Mouse (Mus musculus) forebrain, embryonic 10.5 days (tissue): ENCODE measurements around the gene Sipa1l2. TPM values are rescaled to one million over a fixed set of nuclear protein-coding genes. Genes with fewer than 3 reads are reported as not detected.
A peak's percentile ranks its signal among the peaks of the same experiment; 100 is the strongest.

Source experiments
- DNase-seq: peaks from one replicate; pipeline ENCODE4 v3.0.0-alpha.2; 2017; ENCODE audit warnings: low spot score; ENCODE audit errors: extremely low spot score
- H3K27ac ChIP-seq: fragments of 300-500 bp; sonication (generic); 2 replicates; pipeline ENCODE4 v1.5.1; 2016; ENCODE audit warnings: mild to moderate bottlenecking
- H3K27me3 ChIP-seq: fragments of 300-500 bp; sonication (generic); 2 replicates; pipeline ENCODE4 v1.6.1; 2016; ENCODE audit warnings: mild to moderate bottlenecking; ENCODE audit not compliant: poor library complexity, severe bottlenecking
- H3K36me3 ChIP-seq: fragments of 300-500 bp; sonication (generic); replicated peaks from 2 replicates; pipeline ENCODE4 v1.6.1; 2016; ENCODE audit warnings: mild to moderate bottlenecking, moderate library complexity
- H3K4me1 ChIP-seq: fragments of 300-500 bp; sonication (generic); 2 replicates; pipeline ENCODE4 v1.6.1; 2016
- H3K4me3 ChIP-seq: fragments of 300-500 bp; sonication (generic); 2 replicates; pipeline ENCODE4 v1.5.1; 2016; ENCODE audit warnings: mild to moderate bottlenecking, moderate library complexity
- H3K9me3 ChIP-seq: fragments of 300-500 bp; sonication (generic); 2 replicates; pipeline ENCODE4 v1.6.1; 2016; ENCODE audit warnings: mild to moderate bottlenecking, moderate library complexity
- WGBS: fragments of 180-500 bp; shearing (Covaris S2); methylation state at CpG from one replicate; pipeline ENCODE4 v1.1.7; 2016; 5-methylcytosine and 5-hydroxymethylcytosine counted together
- polyA plus RNA-seq: library from polyadenylated mRNA; unstranded; fragments of >200 nt; fragmentation: Nextera tagmentation; extraction: Ambion mirVana; gene quantifications from 2 replicates; pipeline ENCODE4 v1.2.1, GENCODE M21; 2016

The Sipa1l2 gene
- polyA plus RNA-seq, 1 experiment from 2014 or later, result 15.4 TPM

DNA sequence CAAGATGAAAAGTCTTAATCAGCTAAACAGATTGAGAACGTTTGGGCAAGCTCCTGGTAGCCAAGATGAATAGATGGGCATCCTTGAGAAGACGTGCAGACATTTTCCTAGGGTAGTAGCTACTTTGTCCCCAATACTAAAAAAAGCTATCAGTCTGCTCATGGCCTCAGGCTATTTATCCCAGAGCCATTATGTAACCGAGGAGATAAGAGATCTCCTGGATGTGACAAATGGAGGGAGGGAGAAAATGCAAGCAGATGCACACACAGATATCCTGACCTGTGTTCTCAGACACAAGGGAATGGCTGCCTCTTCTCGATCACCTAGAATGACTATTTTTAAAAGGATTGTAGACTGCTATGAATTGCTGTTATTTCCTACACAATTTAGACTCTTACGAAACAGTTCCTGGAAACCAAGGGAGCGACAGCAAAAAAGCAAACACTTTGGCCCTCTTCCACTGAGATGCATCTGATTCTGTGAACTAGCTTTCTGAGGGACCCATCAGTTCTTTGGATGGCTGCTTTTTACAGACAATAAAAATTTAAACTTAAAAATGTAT, 76.3 kb downstream of the Sipa1l2 start:
- WGBS, result 58% methylated on average over 6 of the region's 6 CpGs
- peaks cover 58% of the 10 kb centered on the region for H3K4me1 ChIP-seq
- H3K36me3 ChIP-seq, result peaks cover 28% of the 10 kb centered on the region
- no peak overlapping the region for H3K27ac ChIP-seq
- no peaks in the 10 kb centered on the region for H3K9me3 ChIP-seq
- no peaks in the 10 kb centered on the region for H3K27me3 ChIP-seq
- no peak for DNase-seq
- no peak overlapping the region for H3K4me3 ChIP-seq

DNA sequence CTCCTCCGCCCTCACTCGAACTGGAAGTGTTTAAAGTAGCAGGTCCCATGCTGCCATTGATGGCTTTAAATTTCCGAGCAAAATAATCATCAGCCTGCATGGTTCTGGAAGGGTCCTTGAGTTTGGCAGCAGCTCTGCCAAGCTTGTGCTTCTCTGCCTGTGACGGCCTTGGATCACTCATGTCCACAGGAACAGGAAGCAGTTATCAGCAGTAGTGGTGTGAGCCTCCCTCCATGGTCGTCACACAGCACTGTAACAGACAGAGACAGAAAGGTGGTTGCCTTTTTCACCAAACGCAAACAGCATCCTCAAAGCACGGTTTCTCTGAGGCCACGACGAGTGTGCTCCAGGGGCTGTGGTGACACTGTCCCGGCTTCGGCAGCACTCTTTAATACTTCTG, 77.2 kb downstream of the Sipa1l2 start:
- Histone ChIP-seq H3K27me3 (no peaks in the 10 kb centered on the region), H3K9me3 (no peaks in the 10 kb centered on the region), H3K36me3 (peaks cover 37% of the 10 kb centered on the region), H3K27ac (peak overlapping the region; percentile 13; the same call in 1 of the 2 replicates), H3K4me1 (peaks cover 55% of the 10 kb centered on the region), H3K4me3 (no peak overlapping the region)
- WGBS, result 83% methylated on average over 11 of the region's 11 CpGs
- DNase-seq, result no peak

DNA sequence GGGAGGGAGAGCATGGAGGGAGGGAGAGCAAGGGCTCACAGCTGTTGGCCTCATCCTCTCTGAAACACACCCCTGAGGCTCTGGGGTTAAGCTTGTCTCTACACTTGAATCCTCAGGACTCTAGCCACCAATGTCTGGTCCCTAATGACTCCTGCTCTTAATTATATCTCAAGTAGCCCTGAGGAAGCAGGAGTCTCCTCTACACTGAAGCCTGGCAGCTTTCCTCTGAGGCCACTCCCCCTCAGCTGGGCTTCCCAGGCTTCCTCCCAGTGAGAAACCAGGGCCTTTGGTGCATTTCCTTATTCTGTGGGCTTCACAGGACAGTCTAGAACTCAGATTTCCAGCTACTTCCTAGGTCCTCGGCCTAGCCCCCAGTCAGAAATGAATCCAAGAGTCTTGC, 80.9 kb downstream of the Sipa1l2 start:
- H3K4me3 ChIP-seq, result no peak overlapping the region
- peaks cover 3% of the 10 kb centered on the region; the same call in 1 of the 2 replicates for H3K9me3 ChIP-seq
- DNase-seq, result no peak
- WGBS, result 65% methylated on average over 1 of the region's 1 CpGs
- H3K4me1 ChIP-seq, result peaks cover 55% of the 10 kb centered on the region
- peak overlapping the region; percentile 58 for H3K27ac ChIP-seq
- peaks cover 55% of the 10 kb centered on the region for H3K36me3 ChIP-seq
- H3K27me3 ChIP-seq, result no peaks in the 10 kb centered on the region

DNA sequence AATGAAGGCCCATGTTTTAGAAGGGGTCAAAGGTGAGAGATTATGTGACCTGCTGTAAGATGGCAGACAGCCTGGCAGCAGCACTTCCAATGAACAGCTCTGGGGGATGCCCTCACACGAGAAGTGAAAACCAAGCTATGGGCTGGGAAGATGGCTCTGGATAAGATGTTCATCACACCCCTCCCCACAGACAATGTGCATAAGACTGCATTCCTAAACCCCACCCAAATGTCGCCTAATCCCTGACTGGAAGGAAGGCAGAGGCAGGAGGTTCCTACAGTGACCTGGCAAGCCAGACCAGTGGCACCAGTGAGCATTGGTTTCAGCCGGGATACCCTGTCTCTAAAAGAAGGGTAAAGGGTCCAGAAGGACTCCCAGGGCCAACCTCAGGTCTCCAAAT, 83.9 kb downstream of the Sipa1l2 start:
- 88% methylated on average over 3 of the region's 3 CpGs for WGBS
- Histone ChIP-seq H3K27ac (peak overlapping the region; percentile 76), H3K9me3 (peaks cover 6% of the 10 kb centered on the region; the same call in 1 of the 2 replicates), H3K36me3 (peaks cover 54% of the 10 kb centered on the region), H3K4me1 (peaks cover 59% of the 10 kb centered on the region), H3K4me3 (no peak overlapping the region), H3K27me3 (peaks cover 23% of the 10 kb centered on the region)
- DNase-seq, result no peak

DNA sequence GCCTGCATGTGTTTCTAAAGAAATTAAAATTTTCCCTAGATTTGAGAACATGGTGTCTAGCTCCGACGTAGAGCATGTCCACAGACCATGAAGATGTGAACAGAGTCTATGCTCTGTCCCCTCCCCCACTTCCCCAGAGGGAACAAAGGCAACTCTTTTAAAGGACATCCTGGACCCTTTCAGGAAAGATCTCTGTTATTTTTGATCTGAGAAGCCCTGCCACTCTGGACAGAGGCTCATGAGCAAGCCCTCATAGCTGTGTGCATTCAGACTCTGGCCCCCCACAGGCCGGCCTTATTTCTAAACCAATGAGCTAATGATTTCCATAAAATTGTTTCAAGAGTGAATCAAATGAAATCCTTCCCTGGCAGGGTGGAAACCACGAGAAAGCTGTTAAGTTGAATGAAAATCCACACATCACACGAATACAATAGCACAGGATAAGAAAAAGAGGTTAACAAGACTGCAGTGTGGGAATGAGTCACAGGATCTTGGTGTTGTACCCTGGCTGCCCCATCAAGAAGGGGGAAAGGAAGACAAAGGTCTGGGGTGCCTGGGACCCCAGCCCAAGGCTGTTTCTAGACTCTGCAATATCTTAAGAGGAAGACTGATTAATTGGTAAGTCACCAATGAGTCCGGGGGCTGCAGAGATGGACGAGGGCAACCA, 84.9 kb downstream of the Sipa1l2 start:
- peaks cover 57% of the 10 kb centered on the region for H3K4me1 ChIP-seq
- H3K27ac ChIP-seq, result peak overlapping the region; percentile 76
- peak; percentile 42 for DNase-seq
- H3K27me3 ChIP-seq, result peaks cover 28% of the 10 kb centered on the region
- H3K9me3 ChIP-seq, result peaks cover 10% of the 10 kb centered on the region; the same call in 1 of the 2 replicates
- peaks cover 55% of the 10 kb centered on the region for H3K36me3 ChIP-seq
- 34% methylated on average over 7 of the region's 7 CpGs for WGBS
- H3K4me3 ChIP-seq, result no peak overlapping the region

DNA sequence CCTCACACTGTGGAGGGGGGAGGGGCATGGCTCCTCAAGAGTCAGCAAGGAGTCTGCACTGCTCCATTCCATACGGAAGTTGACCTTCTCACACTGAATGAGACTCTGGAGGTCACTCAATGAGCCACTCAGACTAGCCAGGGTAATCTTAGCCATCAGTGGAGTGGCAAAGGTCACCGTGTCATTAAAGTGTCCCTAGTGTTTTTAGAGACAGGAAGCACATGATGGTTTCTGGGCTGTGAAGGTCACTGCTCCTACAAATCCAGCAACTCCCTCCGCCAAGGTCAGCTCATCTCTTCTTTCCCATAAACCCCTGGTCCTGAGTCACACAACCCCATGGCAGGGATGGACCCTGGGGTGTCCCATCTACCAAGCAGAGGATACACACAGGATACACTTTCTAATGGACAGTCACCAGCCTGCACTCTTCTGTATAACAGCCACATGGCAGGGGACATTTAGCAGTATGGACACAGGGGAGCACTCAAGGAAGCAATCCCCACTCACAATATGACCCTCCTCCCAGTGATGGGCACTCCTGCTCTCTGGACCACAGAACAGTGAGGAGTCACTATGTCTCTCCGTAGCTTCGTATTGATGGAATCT, 87.0 kb downstream of the Sipa1l2 start:
- DNase-seq, result no peak
- Histone ChIP-seq H3K36me3 (peaks cover 68% of the 10 kb centered on the region), H3K9me3 (peaks cover 10% of the 10 kb centered on the region; the same call in 1 of the 2 replicates), H3K4me3 (no peak overlapping the region), H3K4me1 (peaks cover 53% of the 10 kb centered on the region), H3K27ac (0 out of 2 replicates have a peak overlapping the region, but pooled peaks have one; percentile 76), H3K27me3 (peaks cover 28% of the 10 kb centered on the region)
- 86% methylated on average over 5 of the region's 5 CpGs for WGBS

DNA sequence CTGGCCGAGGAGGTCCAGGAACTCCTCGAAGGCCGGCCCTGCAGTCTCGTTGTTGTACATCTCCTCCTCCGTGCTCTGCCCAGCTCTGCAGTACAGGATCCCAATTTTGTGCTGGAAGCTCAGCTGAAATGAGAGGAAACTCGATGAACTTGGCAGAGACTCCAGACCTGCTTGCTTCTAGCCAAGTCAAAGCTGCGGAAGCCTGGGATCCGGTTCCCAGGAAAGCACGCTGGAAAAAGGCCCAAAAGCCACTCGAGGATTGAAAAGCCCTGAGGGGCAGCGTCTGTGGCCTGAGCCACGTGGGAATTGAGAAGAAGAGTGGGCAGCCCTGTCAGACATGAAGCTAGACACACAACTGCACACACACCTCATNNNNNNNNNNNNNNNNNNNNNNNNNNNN, 94.7 kb downstream of the Sipa1l2 start:
- Histone ChIP-seq H3K36me3 (peaks cover 72% of the 10 kb centered on the region), H3K4me3 (no peak overlapping the region), H3K4me1 (peaks cover 34% of the 10 kb centered on the region), H3K27ac (no peak overlapping the region), H3K27me3 (no peaks in the 10 kb centered on the region), H3K9me3 (no peaks in the 10 kb centered on the region)
- DNase-seq, result no peak
- 86% methylated on average over 12 of the region's 12 CpGs for WGBS

DNA sequence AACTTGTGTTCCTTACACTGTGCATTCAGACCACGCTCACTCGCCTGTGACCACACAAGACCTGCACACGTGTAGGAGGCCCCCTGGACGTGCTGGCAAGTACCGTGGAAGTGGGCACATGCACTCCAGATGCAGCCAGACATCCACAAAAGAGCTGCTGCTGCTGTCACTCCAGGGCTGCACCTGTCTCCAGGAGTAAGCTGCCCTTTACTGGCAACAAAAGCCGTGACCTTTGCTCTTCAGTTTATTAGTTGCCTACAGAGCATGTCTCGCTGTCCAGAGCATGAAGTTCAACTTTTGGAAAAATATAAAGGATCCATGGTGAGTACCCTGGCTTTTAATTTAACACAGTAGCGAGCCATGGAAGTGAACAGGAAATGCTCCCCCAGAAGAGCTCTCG, 98.2 kb downstream of the Sipa1l2 start:
- 72% methylated on average over 9 of the region's 9 CpGs for WGBS
- Histone ChIP-seq H3K4me3 (no peak overlapping the region), H3K27ac (no peak overlapping the region), H3K36me3 (peaks cover 70% of the 10 kb centered on the region), H3K4me1 (peaks cover 24% of the 10 kb centered on the region), H3K9me3 (no peaks in the 10 kb centered on the region), H3K27me3 (peaks cover 7% of the 10 kb centered on the region; the same call in 1 of the 2 replicates)
- DNase-seq, result no peak

DNA sequence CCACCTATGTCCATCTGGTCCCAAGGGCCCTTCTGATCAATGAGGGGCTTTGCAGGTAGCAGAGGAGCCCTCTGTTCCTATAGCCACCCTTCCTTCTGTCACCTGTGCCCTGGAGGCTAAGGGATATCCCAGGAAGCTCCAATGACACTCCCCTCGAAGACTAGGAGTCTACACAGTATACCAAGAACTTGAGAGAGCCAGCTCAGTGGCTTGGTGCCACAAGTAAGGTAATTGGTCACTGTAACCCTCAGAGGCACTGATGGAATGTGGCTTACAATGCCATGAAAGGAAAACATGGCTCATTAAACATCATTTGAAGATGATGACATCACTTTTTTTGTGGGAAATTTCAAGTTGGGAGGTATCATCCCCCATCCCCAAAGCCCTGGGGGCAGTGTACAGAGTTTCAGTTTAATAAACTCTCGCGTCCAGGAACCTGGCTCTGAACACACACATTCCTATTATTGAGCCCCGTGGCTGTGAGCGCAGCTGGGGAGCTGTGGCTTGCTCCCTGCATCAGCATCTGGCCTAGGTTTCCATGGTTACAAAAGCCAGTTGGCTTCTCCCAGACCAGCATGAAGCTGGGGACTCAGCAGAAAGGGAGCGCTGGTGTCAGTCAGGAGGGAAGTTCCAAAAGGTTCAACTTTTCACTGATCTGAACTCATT, 104.3 kb downstream of the Sipa1l2 start:
- 22% methylated on average over 6 of the region's 6 CpGs for WGBS
- Histone ChIP-seq H3K4me3 (no peak overlapping the region), H3K27ac (0 out of 2 replicates have a peak overlapping the region, but pooled peaks have one; percentile 17), H3K4me1 (peaks cover 61% of the 10 kb centered on the region), H3K27me3 (peaks cover 18% of the 10 kb centered on the region), H3K9me3 (no peaks in the 10 kb centered on the region), H3K36me3 (peaks cover 41% of the 10 kb centered on the region)
- DNase-seq, result peak; percentile 51

DNA sequence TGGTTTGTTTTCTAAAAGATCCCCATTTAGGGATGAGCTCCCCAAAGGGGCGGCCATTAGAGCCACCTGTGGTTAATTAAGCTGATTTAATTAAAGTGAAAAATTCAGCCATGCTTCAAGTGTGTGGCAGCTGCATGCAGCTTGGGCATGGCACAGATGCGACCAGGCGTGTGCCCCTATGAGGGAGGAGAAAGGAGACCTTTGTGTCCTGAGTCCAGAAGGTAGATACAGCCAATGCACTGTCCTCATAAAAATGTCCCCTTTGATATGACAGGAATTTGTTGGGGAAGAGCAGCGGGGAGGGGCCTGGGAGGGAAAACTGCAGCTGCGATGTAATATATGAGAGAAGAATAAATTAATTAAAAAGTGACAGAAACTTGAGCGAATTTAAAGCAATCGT, 106.7 kb downstream of the Sipa1l2 start:
- 56% methylated on average over 7 of the region's 7 CpGs for WGBS
- Histone ChIP-seq H3K4me1 (peaks cover 62% of the 10 kb centered on the region), H3K27me3 (peaks cover 18% of the 10 kb centered on the region), H3K36me3 (peaks cover 22% of the 10 kb centered on the region), H3K4me3 (no peak overlapping the region), H3K9me3 (no peaks in the 10 kb centered on the region), H3K27ac (no peak overlapping the region)
- no peak for DNase-seq

DNA sequence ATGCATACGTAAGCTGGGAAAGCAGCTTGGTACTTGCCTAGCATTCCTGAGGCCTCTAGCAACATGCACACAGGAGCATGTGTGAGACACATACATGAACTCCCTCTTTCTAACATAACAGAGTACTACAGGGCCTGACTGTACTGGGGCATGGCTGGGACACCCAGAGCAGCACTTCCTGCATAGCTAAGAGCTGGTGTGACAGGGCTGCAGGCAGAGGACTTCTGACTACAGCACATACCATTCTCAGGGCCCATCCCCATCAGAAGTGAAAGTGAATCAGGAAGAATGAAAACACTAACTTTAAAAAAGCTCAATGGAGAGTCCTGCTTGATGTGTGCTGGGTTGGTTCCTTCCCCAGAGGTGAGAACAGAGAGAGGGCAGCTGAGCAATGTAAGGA, 108.1 kb downstream of the Sipa1l2 start:
- Histone ChIP-seq H3K4me1 (peaks cover 62% of the 10 kb centered on the region), H3K27ac (no peak overlapping the region), H3K9me3 (no peaks in the 10 kb centered on the region), H3K27me3 (peaks cover 12% of the 10 kb centered on the region), H3K36me3 (peaks cover 12% of the 10 kb centered on the region), H3K4me3 (no peak overlapping the region)
- 92% methylated on average over 1 of the region's 1 CpGs for WGBS
- no peak for DNase-seq

DNA sequence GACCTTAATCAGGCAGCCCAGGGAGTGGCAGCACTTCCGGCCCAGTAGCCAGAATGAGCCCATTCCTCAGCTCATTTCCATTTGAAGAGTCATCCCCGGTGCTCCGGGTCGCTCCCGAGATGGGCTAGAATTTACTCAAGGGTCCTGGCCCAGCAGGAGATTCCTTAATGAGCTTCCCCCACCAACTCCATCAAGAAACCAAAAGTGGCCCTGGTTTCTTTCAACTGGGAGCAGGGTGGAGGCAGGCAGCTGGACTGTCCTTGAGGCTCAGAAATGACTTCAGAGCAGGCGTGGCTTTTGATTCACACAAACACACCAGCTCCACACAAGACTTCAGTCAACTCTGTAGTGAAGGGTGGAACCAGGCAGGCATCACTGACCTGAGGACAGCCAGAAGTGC, 109.0 kb downstream of the Sipa1l2 start:
- Histone ChIP-seq H3K4me1 (peaks cover 54% of the 10 kb centered on the region), H3K4me3 (no peak overlapping the region), H3K9me3 (no peaks in the 10 kb centered on the region), H3K36me3 (peaks cover 14% of the 10 kb centered on the region), H3K27me3 (peaks cover 11% of the 10 kb centered on the region), H3K27ac (peak overlapping the region; percentile 30; the same call in 1 of the 2 replicates)
- WGBS, result 25% methylated on average over 6 of the region's 6 CpGs
- no peak for DNase-seq
